Mouse (Mus musculus) forebrain, postnatal 0 days (tissue): ENCODE data around the gene Usp29. TPM values are rescaled to one million over a fixed set of nuclear protein-coding genes. Genes with fewer than 3 reads are reported as not detected.

Experiments used
- ATAC-seq: fragments of 200-750 bp; cut with Nextera tagmentation; 2 replicates; pipeline ENCODE4 v1.8.0; 2017; ENCODE audit warnings: mild to moderate bottlenecking, moderate library complexity
- DNase-seq: peaks from one replicate; pipeline ENCODE4 v3.0.0-alpha.2; 2015
- H3K27ac ChIP-seq: fragments of 300-500 bp; sonication (generic); 2 replicates; pipeline ENCODE4 v1.5.1; 2014; ENCODE audit warnings: low read depth, mild to moderate bottlenecking, antibody characterized with exemption, low read length, moderate library complexity, mixed read lengths
- H3K27me3 ChIP-seq: fragments of 300-500 bp; sonication (generic); 2 replicates; pipeline ENCODE4 v1.6.1; 2014; ENCODE audit warnings: mild to moderate bottlenecking, low read length, mixed read lengths; ENCODE audit not compliant: insufficient read depth
- H3K36me3 ChIP-seq: fragments of 300-500 bp; sonication (generic); 2 replicates; pipeline ENCODE4 v1.6.1; 2014; ENCODE audit warnings: mild to moderate bottlenecking, moderate library complexity; ENCODE audit not compliant: insufficient read depth
- H3K4me1 ChIP-seq: fragments of 300-500 bp; sonication (generic); 2 replicates; pipeline ENCODE4 v1.6.1; 2014; ENCODE audit warnings: antibody characterized with exemption; ENCODE audit not compliant: insufficient read depth
- H3K4me2 ChIP-seq: fragments of 300-500 bp; sonication (generic); 2 replicates; pipeline ENCODE4 v1.6.1; 2014; ENCODE audit warnings: low read depth, mild to moderate bottlenecking, moderate library complexity
- H3K4me3 ChIP-seq: fragments of 300-500 bp; sonication (generic); 2 replicates; pipeline ENCODE4 v1.5.1; 2014; ENCODE audit warnings: low read depth, low read length, mixed read lengths
- H3K9ac ChIP-seq: fragments of 300-500 bp; sonication (generic); 2 replicates; pipeline ENCODE4 v1.6.1; 2014; ENCODE audit warnings: mild to moderate bottlenecking
- H3K9me3 ChIP-seq: fragments of 300-500 bp; sonication (generic); 2 replicates; pipeline ENCODE4 v1.6.1; 2016; ENCODE audit warnings: low read length
- CTCF ChIP-seq: sonication (generic); IDR thresholded peaks from 2 replicates; pipeline ENCODE4 v1.5.1; 2016; ENCODE audit warnings: antibody characterized with exemption, control low read depth, low read depth
- WGBS: fragments of 180-500 bp; shearing (Covaris S2); extraction: QIAGEN DNeasy Blood & Tissue Kit; methylation state at CpG from one replicate; pipeline ENCODE4 v1.1.7; 2014; 5-methylcytosine and 5-hydroxymethylcytosine counted together
- polyA plus RNA-seq: library from polyadenylated mRNA; unstranded; fragments of >200 nt; fragmentation: Nextera tagmentation; extraction: Ambion mirVana; gene quantifications from 2 replicates; pipeline ENCODE4 v1.2.1, GENCODE M21; 2015
- total RNA-seq: library from RNA; depleted of rRNA; stranded (reverse); fragments of >200 nt; gene quantifications from 2 replicates; pipeline ENCODE4 v1.2.3, GENCODE M21; 2014

The Usp29 gene
- total and polyA plus RNA-seq, 2 experiments from 2014 or later: 21.9 to 97.8 TPM

- peak; percentile 89 for ATAC-seq
- 26% methylated on average over 5 of the region's 5 CpGs for WGBS
- DNase-seq: peak; percentile 60
These were observed 105.0 kb downstream of the Usp29 start for GRCm38 (mm10) chr7:6835351-6835750.

DNA sequence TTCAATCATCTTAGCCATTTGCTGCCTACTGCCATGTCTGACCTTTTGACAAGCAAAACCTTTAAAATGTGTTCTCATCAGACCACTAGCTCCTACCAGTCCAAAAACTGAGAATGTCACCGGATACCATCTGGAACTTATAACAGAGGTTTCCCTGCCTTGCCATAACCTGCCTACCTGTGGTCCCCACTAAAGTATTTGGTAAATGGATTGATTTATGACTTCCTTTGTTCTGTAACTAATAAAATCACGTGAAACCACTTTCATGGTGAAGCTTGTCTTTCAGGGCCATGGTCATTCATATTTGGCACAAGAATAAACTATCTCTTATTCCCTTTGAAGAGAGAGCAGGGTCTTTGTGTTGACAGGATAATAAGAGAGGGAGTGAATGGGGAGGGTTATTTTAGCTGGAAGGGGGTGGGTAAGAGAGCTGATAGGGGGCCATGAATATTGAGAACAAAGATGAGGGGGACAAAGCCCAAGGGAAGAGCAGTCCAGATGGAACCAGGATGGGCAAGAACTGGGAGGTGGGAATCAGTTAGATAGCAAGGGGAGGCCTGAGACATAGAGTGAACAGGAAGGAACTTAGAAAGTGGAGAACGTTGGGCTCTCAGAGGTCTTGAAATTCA lies 107.0 kb downstream of the Usp29 start:
- no peak for ATAC-seq
- no peak overlapping the region for H3K9ac ChIP-seq
- H3K4me2 ChIP-seq: no peak overlapping the region
- no peak overlapping the region for H3K4me3 ChIP-seq
- WGBS: 76% methylated on average over 3 of the region's 3 CpGs
- no peaks in the 10 kb centered on the region for H3K9me3 ChIP-seq
- H3K27ac ChIP-seq: no peak overlapping the region
- no peaks in the 10 kb centered on the region for H3K36me3 ChIP-seq
- no peak for TF ChIP-seq CTCF
- no peaks in the 10 kb centered on the region for H3K27me3 ChIP-seq
- H3K4me1 ChIP-seq: peaks cover 10% of the 10 kb centered on the region; the same call in 1 of the 2 replicates
- no peak for DNase-seq

More at GRCm38 (mm10) chr7:6835351-6835750, 105.0 kb downstream of the Usp29 start:
- Histone ChIP-seq H3K4me1 (no peaks in the 10 kb centered on the region), H3K9me3 (no peaks in the 10 kb centered on the region), H3K4me3 (no peak overlapping the region), H3K4me2 (no peak overlapping the region), H3K36me3 (no peaks in the 10 kb centered on the region), H3K27me3 (no peaks in the 10 kb centered on the region), H3K9ac (no peak overlapping the region), H3K27ac (peak overlapping the region; percentile 6)
- TF ChIP-seq CTCF: no peak

DNA sequence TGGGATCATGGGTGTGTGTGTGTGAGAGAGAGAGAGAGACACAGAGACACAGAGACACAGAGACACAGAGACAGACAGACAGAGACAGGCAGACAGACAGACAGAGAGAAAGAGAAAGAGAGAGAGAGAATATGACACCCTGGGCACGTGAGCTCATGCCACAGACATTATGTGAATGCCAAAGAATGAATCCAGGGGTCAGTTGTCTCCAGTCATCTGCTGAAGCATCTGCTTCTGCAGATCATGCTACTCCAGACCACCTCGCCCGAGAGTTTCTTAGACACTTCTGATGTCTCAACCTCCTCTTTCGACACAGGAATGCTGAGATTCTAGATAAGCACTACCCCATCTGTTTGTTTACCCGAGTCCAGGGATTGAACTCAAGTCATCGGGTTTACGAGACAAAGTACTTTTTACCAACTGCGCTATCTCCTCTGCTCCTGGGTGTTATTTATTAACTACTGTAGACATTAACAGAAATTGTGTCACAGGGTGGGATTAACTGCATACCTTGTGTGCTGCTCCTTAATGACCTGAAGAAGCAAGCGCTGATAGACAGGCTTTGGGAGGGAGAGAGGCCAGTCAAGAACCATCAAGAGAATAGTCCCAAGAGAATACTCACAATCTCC lies 107.7 kb downstream of the Usp29 start:
- H3K4me1 ChIP-seq: peaks cover 10% of the 10 kb centered on the region; the same call in 1 of the 2 replicates
- H3K27ac ChIP-seq: no peak overlapping the region
- DNase-seq: no peak
- no peak overlapping the region for H3K9ac ChIP-seq
- ATAC-seq: no peak
- H3K4me3 ChIP-seq: no peak overlapping the region
- H3K27me3 ChIP-seq: no peaks in the 10 kb centered on the region
- no peak overlapping the region for H3K4me2 ChIP-seq
- no peaks in the 10 kb centered on the region for H3K36me3 ChIP-seq
- TF ChIP-seq CTCF: no peak
- 90% methylated on average over 9 of the region's 9 CpGs for WGBS
- no peaks in the 10 kb centered on the region for H3K9me3 ChIP-seq

DNA sequence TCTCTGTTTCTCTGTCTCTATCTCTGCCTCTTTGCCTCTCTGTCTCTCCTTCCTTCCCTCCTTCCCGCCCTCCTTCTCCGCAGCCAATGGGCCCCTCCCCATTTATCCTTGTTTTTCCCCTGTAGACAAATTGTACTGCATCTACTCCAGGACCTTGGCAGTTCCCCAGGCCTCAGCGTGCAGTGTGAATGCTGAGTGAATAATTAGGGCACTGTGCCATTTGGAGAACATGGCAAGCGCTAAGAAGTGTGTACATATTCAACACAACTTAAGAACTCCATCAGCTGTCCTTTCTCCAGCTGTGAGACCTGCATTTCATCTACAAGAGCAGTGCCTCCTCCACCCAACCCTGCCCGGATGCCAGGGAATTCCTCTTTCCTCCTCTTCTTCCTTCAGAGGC lies 110.5 kb downstream of the Usp29 start:
- no peaks in the 10 kb centered on the region for H3K36me3 ChIP-seq
- no peak overlapping the region for H3K9ac ChIP-seq
- ATAC-seq (peak; percentile 88), DNase-seq (peak; percentile 76)
- H3K27me3 ChIP-seq: no peaks in the 10 kb centered on the region
- no peak overlapping the region for H3K27ac ChIP-seq
- H3K4me2 ChIP-seq: no peak overlapping the region
- TF ChIP-seq CTCF: no peak
- no peak overlapping the region for H3K4me3 ChIP-seq
- peaks cover 10% of the 10 kb centered on the region; the same call in 1 of the 2 replicates for H3K4me1 ChIP-seq
- WGBS: 23% methylated on average over 5 of the region's 5 CpGs
- no peaks in the 10 kb centered on the region for H3K9me3 ChIP-seq

DNA sequence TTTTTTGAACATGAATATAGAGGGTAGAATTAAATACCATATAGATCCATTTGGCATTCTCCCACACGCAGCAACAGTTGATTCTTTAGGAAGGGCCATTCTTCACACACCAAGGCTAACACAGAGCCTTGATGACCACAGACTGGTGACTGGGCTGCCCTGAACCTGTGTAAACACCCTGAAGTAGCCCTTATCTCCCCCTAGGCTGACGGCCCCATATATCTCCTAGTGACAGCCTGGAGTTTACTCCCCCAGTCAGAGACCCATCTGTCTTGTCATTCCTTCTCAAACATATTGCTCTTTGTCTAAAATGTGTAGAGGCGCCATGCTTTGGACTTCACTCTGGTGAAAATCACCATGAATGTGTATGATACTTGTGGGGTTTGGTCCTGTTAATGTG lies 119.1 kb downstream of the Usp29 start:
- WGBS: 88% methylated on average over 3 of the region's 3 CpGs
- Histone ChIP-seq H3K4me3 (no peak overlapping the region), H3K4me2 (no peak overlapping the region), H3K27me3 (no peaks in the 10 kb centered on the region), H3K9me3 (no peaks in the 10 kb centered on the region), H3K9ac (no peak overlapping the region), H3K4me1 (peaks cover 3% of the 10 kb centered on the region; the same call in 1 of the 2 replicates), H3K27ac (no peak overlapping the region), H3K36me3 (no peaks in the 10 kb centered on the region)
- no peak for TF ChIP-seq CTCF
- DNase-seq (no peak), ATAC-seq (no peak)

DNA sequence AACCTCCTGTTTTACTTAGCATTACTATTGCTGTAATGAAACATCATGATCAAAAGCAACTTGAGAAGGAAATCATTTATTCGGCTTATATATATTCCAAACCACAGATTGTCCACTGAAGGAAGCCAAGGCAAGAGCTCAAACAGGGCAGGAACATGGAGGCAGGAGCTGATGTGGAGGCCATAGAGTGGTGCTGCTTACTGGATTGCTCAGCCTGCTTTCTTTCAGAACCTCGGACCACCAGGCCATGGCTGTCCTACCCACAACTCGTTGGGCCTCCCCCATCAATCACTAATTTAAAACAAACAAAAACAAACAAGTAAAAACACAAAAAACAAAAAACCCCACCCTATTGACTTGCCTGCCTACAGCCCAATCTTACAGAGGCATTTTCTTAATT lies 119.9 kb downstream of the Usp29 start:
- H3K9ac ChIP-seq: no peak overlapping the region
- peaks cover 3% of the 10 kb centered on the region; the same call in 1 of the 2 replicates for H3K4me1 ChIP-seq
- no peak for TF ChIP-seq CTCF
- 89% methylated on average over 3 of the region's 3 CpGs for WGBS
- no peak overlapping the region for H3K4me3 ChIP-seq
- H3K36me3 ChIP-seq: no peaks in the 10 kb centered on the region
- no peak for ATAC-seq
- H3K27ac ChIP-seq: no peak overlapping the region
- H3K9me3 ChIP-seq: no peaks in the 10 kb centered on the region
- no peak for DNase-seq
- H3K4me2 ChIP-seq: no peak overlapping the region
- H3K27me3 ChIP-seq: no peaks in the 10 kb centered on the region

GRCm38 (mm10) chr7:6851256-6851655 lies 120.9 kb downstream of the Usp29 start:
- ATAC-seq (0 out of 2 replicates have a peak, but pooled peaks have one; percentile 3), DNase-seq (no peak)
- H3K4me2 ChIP-seq: no peak overlapping the region
- no peaks in the 10 kb centered on the region for H3K36me3 ChIP-seq
- H3K4me3 ChIP-seq: no peak overlapping the region
- H3K9ac ChIP-seq: no peak overlapping the region
- peak overlapping the region; percentile 54; the same call in 1 of the 2 replicates for H3K27ac ChIP-seq
- WGBS: 56% methylated on average over 6 of the region's 6 CpGs
- H3K4me1 ChIP-seq: peaks cover 3% of the 10 kb centered on the region; the same call in 1 of the 2 replicates
- H3K9me3 ChIP-seq: no peaks in the 10 kb centered on the region
- H3K27me3 ChIP-seq: no peaks in the 10 kb centered on the region
- no peak for TF ChIP-seq CTCF
